Mouse (Mus musculus) limb, embryonic 14.5 days (tissue): Measurements from ENCODE around the gene A630023A22Rik. TPM values are rescaled to one million over a fixed set of nuclear protein-coding genes. Genes with fewer than 3 reads are reported as not detected.

ENCODE experiments used
- ATAC-seq: fragments of 200-750 bp; cut with Nextera tagmentation; 2 replicates; pipeline ENCODE4 v1.8.0; 2017; ENCODE audit warnings: low read depth, moderate number of reproducible peaks, moderate TSS enrichment; ENCODE audit not compliant: low FRiP score
- DNase-seq: peaks from one replicate; pipeline ENCODE4 v3.0.0-alpha.2; 2015; ENCODE audit warnings: low spot score
- H3K27ac ChIP-seq: fragments of 300-500 bp; sonication (generic); replicated peaks from 2 replicates; pipeline ENCODE4 v1.5.1; 2014; ENCODE audit warnings: low read depth, mild to moderate bottlenecking, low read length, moderate library complexity, mixed read lengths
- H3K27me3 ChIP-seq: fragments of 300-500 bp; sonication (generic); 2 replicates; pipeline ENCODE4 v1.6.1; 2014; ENCODE audit warnings: low read length, mixed read lengths; ENCODE audit not compliant: control insufficient read depth, insufficient read depth
- H3K36me3 ChIP-seq: fragments of 300-500 bp; sonication (generic); 2 replicates; pipeline ENCODE4 v1.6.1; 2014; ENCODE audit warnings: mild to moderate bottlenecking, low read length, moderate library complexity, mixed read lengths; ENCODE audit not compliant: control insufficient read depth, insufficient read depth
- H3K4me1 ChIP-seq: fragments of 300-500 bp; sonication (generic); 2 replicates; pipeline ENCODE4 v1.6.1; 2014; ENCODE audit warnings: antibody characterized with exemption, low read length, mixed read lengths; ENCODE audit not compliant: control insufficient read depth, insufficient read depth
- H3K4me2 ChIP-seq: fragments of 300-500 bp; sonication (generic); replicated peaks from 2 replicates; pipeline ENCODE4 v1.6.1; 2014; ENCODE audit warnings: low read depth, mild to moderate bottlenecking, low read length, moderate library complexity; ENCODE audit not compliant: severe bottlenecking
- H3K4me3 ChIP-seq: fragments of 300-500 bp; sonication (generic); replicated peaks from 2 replicates; pipeline ENCODE4 v1.5.1; 2014; ENCODE audit warnings: low read length
- H3K9ac ChIP-seq: fragments of 300-500 bp; sonication (generic); 2 replicates; pipeline ENCODE4 v1.6.1; 2014; ENCODE audit warnings: mild to moderate bottlenecking, low read depth, low read length, moderate library complexity; ENCODE audit not compliant: severe bottlenecking
- H3K9me3 ChIP-seq: fragments of 300-500 bp; sonication (generic); 2 replicates; pipeline ENCODE4 v1.6.1; 2016; ENCODE audit warnings: low read length; ENCODE audit not compliant: control insufficient read depth
- POLR2A ChIP-seq: fragments of 200-500 bp; IDR thresholded peaks from 2 replicates; pipeline ENCODE4 v1.8.0; 2012; ENCODE audit warnings: inconsistent platforms, mild to moderate bottlenecking, moderate library complexity, borderline replicate concordance; ENCODE audit not compliant: insufficient read depth, insufficient read length; ENCODE audit errors: extremely low read depth
- WGBS: fragments of 180-500 bp; shearing (Covaris S2); extraction: QIAGEN DNeasy Blood & Tissue Kit; methylation state at CpG from one replicate; pipeline ENCODE4 v1.1.7; 2014; 5-methylcytosine and 5-hydroxymethylcytosine counted together
- polyA plus RNA-seq, 2 experiments: library from polyadenylated mRNA; depleted of rRNA in 1 of 2; stranded (reverse) in 1 of 2; unstranded in 1 of 2; fragments of >200 nt; fragmentation: Nextera tagmentation in 1 of 2; extraction: Ambion mirVana in 1 of 2; gene quantifications; 2 replicates each; pipeline versions ENCODE4 v1.2.1 to v1.2.3; 2012 to 2014

Gene A630023A22Rik
- polyA plus RNA-seq, 2 experiments, result not detected

DNA sequence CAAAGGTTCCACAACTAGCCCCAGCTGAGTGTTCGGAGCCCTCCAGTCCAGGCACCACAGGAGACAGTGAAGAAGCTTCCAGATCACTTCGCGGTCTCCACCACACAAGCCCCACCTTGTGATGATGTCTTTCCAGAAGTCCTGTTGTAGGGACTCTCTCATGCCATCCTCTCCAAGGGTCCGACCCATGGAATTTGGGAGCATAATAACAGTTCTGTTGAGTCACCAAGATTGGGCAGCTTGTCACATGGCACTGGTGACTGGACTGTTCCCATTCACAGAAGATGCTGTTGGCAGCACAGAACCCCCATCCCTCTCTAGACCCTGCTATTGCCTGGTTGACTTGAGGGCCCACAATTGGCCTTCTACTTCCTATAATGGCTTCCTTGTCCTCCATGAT, 86.2 kb downstream of the A630023A22Rik start, which contains the start of gene Gm5460:
TSS of gene Gm5460 (plus strand) at position 378 of the 400 bp plus-strand sequence.
- ATAC-seq (no peak), DNase-seq (no peak)
- no peaks in the 10 kb centered on the region for H3K27me3 ChIP-seq
- no peak within 1 kb of the TSS for H3K4me2 ChIP-seq
- no peak within 1 kb of the TSS for H3K4me3 ChIP-seq
- no peak for TF ChIP-seq POLR2A
- no peak within 1 kb of the TSS for H3K9ac ChIP-seq
- H3K9me3 ChIP-seq, result no peaks in the 10 kb centered on the region
- WGBS, result 92% methylated on average over 4 of the region's 4 CpGs
- no peak within 1 kb of the TSS for H3K27ac ChIP-seq
- no peaks in the 10 kb centered on the region for H3K36me3 ChIP-seq
- H3K4me1 ChIP-seq, result no peaks in the 10 kb centered on the region

GRCm38 (mm10) chr14:34015063-34015462, 87.5 kb downstream of the A630023A22Rik start, which contains the start of gene Gm30083:
Gene Gm30083, minus strand, starts transcription at chr14:34015182.
- 83% methylated on average over 3 of the region's 3 CpGs for WGBS
- H3K4me1 ChIP-seq, result no peaks in the 10 kb centered on the region

DNA sequence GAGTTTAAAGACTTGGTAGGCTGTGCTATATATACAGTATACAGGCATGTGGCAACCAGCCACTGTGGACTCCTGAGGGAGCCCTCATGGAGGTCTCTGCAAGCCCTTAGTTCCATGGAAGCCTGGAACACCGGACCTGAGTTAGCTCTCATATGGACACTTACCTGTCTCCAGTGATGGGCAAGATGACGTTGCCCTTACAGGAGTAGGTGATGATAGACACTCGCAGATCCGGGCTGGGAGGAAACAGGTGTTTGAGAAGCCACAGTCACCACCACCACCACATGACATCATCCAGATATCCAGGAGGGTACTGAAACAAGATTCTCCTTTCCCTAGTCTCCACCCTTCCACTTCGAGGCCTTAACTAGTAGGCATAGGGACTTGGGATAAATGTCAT, 100.2 kb downstream of the A630023A22Rik start:
- Histone ChIP-seq H3K27ac (no peak overlapping the region), H3K9ac (no peak overlapping the region), H3K4me2 (no peak overlapping the region), H3K4me3 (no peak overlapping the region), H3K4me1 (no peaks in the 10 kb centered on the region), H3K36me3 (no peaks in the 10 kb centered on the region), H3K27me3 (no peaks in the 10 kb centered on the region), H3K9me3 (no peaks in the 10 kb centered on the region)
- ATAC-seq (no peak), DNase-seq (no peak)
- 87% methylated on average over 5 of the region's 5 CpGs for WGBS
- no peak for TF ChIP-seq POLR2A

More at GRCm38 (mm10) chr14:34015063-34015462, 87.5 kb downstream of the A630023A22Rik start, which contains the start of gene Gm30083:
- DNase-seq (no peak), ATAC-seq (no peak)
- Histone ChIP-seq H3K4me2 (no peak within 1 kb of the TSS), H3K27me3 (no peaks in the 10 kb centered on the region), H3K36me3 (no peaks in the 10 kb centered on the region), H3K9me3 (no peaks in the 10 kb centered on the region), H3K27ac (no peak within 1 kb of the TSS), H3K4me3 (no peak within 1 kb of the TSS), H3K9ac (no peak within 1 kb of the TSS)
- no peak for TF ChIP-seq POLR2A

GRCm38 (mm10) chr14:34001445-34001844, 101.1 kb downstream of the A630023A22Rik start:
- no peak overlapping the region for H3K4me3 ChIP-seq
- no peak for TF ChIP-seq POLR2A
- H3K27ac ChIP-seq, result no peak overlapping the region
- H3K4me1 ChIP-seq, result no peaks in the 10 kb centered on the region
- no peak overlapping the region for H3K9ac ChIP-seq
- H3K4me2 ChIP-seq, result no peak overlapping the region
- H3K9me3 ChIP-seq, result no peaks in the 10 kb centered on the region
- ATAC-seq (no peak), DNase-seq (no peak)
- H3K36me3 ChIP-seq, result no peaks in the 10 kb centered on the region
- no peaks in the 10 kb centered on the region for H3K27me3 ChIP-seq

Other genes with a start within 250 kb of the A630023A22Rik start
- gene Gdf10, start 179.2 kb downstream of the A630023A22Rik start, polyA plus RNA-seq (2012; rRNA removed), result 52.9 and 77.9 TPM in 2 replicates
- gene Gdf10, start 179.2 kb downstream of the A630023A22Rik start, polyA plus RNA-seq (2014; fragmentation: Nextera tagmentation; extraction: Ambion mirVana), result 38.8 and 49.0 TPM in 2 replicates
- gene Gdf2, start 161.7 kb downstream of the A630023A22Rik start, polyA plus RNA-seq (2012; rRNA removed), result 0.03 and 0.04 TPM in 2 replicates
- gene Gdf2, start 161.7 kb downstream of the A630023A22Rik start, polyA plus RNA-seq (2014; fragmentation: Nextera tagmentation; extraction: Ambion mirVana), result not detected in 2 replicates
- gene Rbp3, start 148.8 kb downstream of the A630023A22Rik start, polyA plus RNA-seq (2012; rRNA removed), result not detected in 2 replicates
- gene Rbp3, start 148.8 kb downstream of the A630023A22Rik start, polyA plus RNA-seq (2014; fragmentation: Nextera tagmentation; extraction: Ambion mirVana), result not detected in 2 replicates
- 0.65 and 0.77 TPM in 2 replicates for gene Zfp488, start 124.0 kb downstream of the A630023A22Rik start, polyA plus RNA-seq (2012; rRNA removed)
- gene Zfp488, start 124.0 kb downstream of the A630023A22Rik start, polyA plus RNA-seq (2014; fragmentation: Nextera tagmentation; extraction: Ambion mirVana), result 0.21 and 0.30 TPM in 2 replicates
- not detected in 2 replicates for gene Gm30083, start 87.6 kb downstream of the A630023A22Rik start, polyA plus RNA-seq (2012; rRNA removed)
- not detected in 2 replicates for gene Gm30083, start 87.6 kb downstream of the A630023A22Rik start, polyA plus RNA-seq (2014; fragmentation: Nextera tagmentation; extraction: Ambion mirVana)
- not detected in 2 replicates for gene Gm5460, start 86.0 kb downstream of the A630023A22Rik start, polyA plus RNA-seq (2012; rRNA removed)
- gene Gm5460, start 86.0 kb downstream of the A630023A22Rik start, polyA plus RNA-seq (2014; fragmentation: Nextera tagmentation; extraction: Ambion mirVana), result not detected in 2 replicates
- not detected in 2 replicates for gene Antxrl, start 50.0 kb downstream of the A630023A22Rik start, polyA plus RNA-seq (2012; rRNA removed)
- gene Antxrl, start 50.0 kb downstream of the A630023A22Rik start, polyA plus RNA-seq (2014; fragmentation: Nextera tagmentation; extraction: Ambion mirVana), result not detected in 2 replicates
- gene Anxa8, start 16.8 kb downstream of the A630023A22Rik start, polyA plus RNA-seq (2012; rRNA removed), result 14.5 and 23.7 TPM in 2 replicates
- 35.9 and 42.5 TPM in 2 replicates for gene Anxa8, start 16.8 kb downstream of the A630023A22Rik start, polyA plus RNA-seq (2014; fragmentation: Nextera tagmentation; extraction: Ambion mirVana)
- 0.01 and 0.06 TPM in 2 replicates for gene Npy4r, start 49.7 kb upstream of the A630023A22Rik start, polyA plus RNA-seq (2012; rRNA removed)
- gene Npy4r, start 49.7 kb upstream of the A630023A22Rik start, polyA plus RNA-seq (2014; fragmentation: Nextera tagmentation; extraction: Ambion mirVana), result 0.06 TPM in 1 of 2 replicates, not detected in the other
- 1.2 and 3.4 TPM in 2 replicates for gene Gprin2, start 98.9 kb upstream of the A630023A22Rik start, polyA plus RNA-seq (2012; rRNA removed)
- 0.70 and 0.81 TPM in 2 replicates for gene Gprin2, start 98.9 kb upstream of the A630023A22Rik start, polyA plus RNA-seq (2014; fragmentation: Nextera tagmentation; extraction: Ambion mirVana)
- 0.65 and 0.83 TPM in 2 replicates for gene Syt15, start 116.8 kb upstream of the A630023A22Rik start, polyA plus RNA-seq (2012; rRNA removed)
- 0.51 and 0.53 TPM in 2 replicates for gene Syt15, start 116.8 kb upstream of the A630023A22Rik start, polyA plus RNA-seq (2014; fragmentation: Nextera tagmentation; extraction: Ambion mirVana)
- gene Shld2, start 207.7 kb upstream of the A630023A22Rik start, polyA plus RNA-seq (2012; rRNA removed), result 5.1 and 6.7 TPM in 2 replicates
- gene Shld2, start 207.7 kb upstream of the A630023A22Rik start, polyA plus RNA-seq (2014; fragmentation: Nextera tagmentation; extraction: Ambion mirVana), result 11.2 and 11.7 TPM in 2 replicates
- gene Glud1, start 208.0 kb upstream of the A630023A22Rik start, polyA plus RNA-seq (2012; rRNA removed), result 67.1 and 67.3 TPM in 2 replicates
- 81.2 and 93.9 TPM in 2 replicates for gene Glud1, start 208.0 kb upstream of the A630023A22Rik start, polyA plus RNA-seq (2014; fragmentation: Nextera tagmentation; extraction: Ambion mirVana)